Mouse (Mus musculus): ENCODE results near the gene Ubqln4. TPM values are rescaled to one million over a fixed set of nuclear protein-coding genes. Genes with fewer than 3 reads are reported as not detected.

Ubqln4 gene
- polyA plus RNA-seq, 1 experiment = 50.4 TPM

DNA sequence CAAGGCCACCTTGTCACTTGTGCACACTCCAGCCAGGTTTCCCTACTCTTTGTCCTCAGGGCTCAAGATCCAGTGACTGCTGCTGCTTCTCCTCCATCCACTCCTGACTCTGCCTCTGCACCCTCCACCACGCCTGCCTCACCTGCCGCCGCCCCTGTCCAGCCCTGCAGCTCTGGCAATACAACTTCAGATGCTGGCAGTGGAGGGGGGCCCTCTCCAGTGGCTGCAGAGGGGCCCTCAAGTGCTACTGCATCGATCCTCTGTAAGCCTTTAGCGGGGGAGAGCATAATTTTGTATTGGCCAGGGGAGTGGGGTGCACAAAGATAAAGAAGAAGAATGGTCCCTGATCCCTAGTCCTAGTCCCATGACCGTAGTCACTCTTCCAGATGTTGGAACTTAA lies 2.2 kb downstream of the Ubqln4 start:
- TF ChIP-seq CTCF (IDR thresholded peaks at IDR 0.05; ENCODE audit: borderline replicate concordance, insufficient read depth, low read length) (no peak), POLR2A (IDR thresholded peaks at IDR 0.05; ENCODE audit: low read depth, low read length) (no peak)
- no peak overlapping the region for H3K4me3 ChIP-seq (ENCODE audit: insufficient read depth, low read length)
- H3K4me1 ChIP-seq (ENCODE audit: control insufficient read depth, insufficient read depth, low read length) = no peaks in the 10 kb centered on the region
- H3K27ac ChIP-seq (ENCODE audit: insufficient read depth, low read length) = no peak overlapping the region

DNA sequence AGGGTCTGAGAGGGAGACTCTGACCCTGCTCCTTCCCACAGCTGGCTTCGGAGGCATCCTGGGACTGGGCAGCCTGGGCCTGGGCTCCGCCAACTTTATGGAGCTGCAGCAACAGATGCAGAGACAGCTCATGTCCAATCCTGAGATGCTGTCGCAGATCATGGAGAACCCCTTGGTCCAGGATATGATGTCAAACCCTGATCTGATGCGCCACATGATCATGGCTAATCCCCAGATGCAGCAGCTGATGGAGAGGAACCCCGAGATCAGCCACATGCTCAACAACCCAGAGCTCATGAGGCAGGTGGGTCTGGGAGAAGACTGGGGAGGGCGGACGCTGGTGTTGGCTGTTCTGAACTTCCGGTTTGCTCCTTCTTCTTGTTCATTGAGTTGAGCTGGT lies 3.1 kb downstream of the Ubqln4 start:
- no peak overlapping the region for H3K4me3 ChIP-seq (ENCODE audit: insufficient read depth, low read length)
- TF ChIP-seq CTCF (IDR thresholded peaks at IDR 0.05; ENCODE audit: borderline replicate concordance, insufficient read depth, low read length) (no peak), POLR2A (IDR thresholded peaks at IDR 0.05; ENCODE audit: low read depth, low read length) (no peak)
- no peaks in the 10 kb centered on the region for H3K4me1 ChIP-seq (ENCODE audit: control insufficient read depth, insufficient read depth, low read length)
- H3K27ac ChIP-seq (ENCODE audit: insufficient read depth, low read length) = no peak overlapping the region

DNA sequence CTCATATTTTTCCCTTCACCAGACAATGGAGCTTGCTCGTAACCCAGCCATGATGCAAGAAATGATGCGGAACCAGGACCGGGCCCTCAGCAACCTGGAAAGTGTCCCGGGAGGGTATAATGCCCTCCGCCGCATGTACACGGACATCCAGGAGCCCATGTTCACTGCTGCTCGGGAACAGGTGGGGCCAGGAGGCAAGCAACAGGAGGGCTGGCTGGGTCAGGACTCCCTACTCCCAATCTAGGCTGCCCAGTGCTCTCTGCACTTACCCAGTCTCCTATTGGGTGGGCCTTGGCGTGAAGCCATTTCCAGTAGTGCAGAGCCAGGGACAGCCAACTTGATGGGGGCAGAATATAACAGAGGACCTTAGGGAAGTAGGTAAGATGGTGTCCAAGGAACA lies 6.0 kb downstream of the Ubqln4 start:
- no peak overlapping the region for H3K4me3 ChIP-seq (ENCODE audit: insufficient read depth, low read length)
- no peak overlapping the region for H3K27ac ChIP-seq (ENCODE audit: insufficient read depth, low read length)
- TF ChIP-seq CTCF (IDR thresholded peaks at IDR 0.05; ENCODE audit: borderline replicate concordance, insufficient read depth, low read length) = no peak
- no peak for TF ChIP-seq POLR2A (IDR thresholded peaks at IDR 0.05; ENCODE audit: low read depth, low read length)
- no peaks in the 10 kb centered on the region; the same call in 1 of the 2 replicates for H3K4me1 ChIP-seq (ENCODE audit: control insufficient read depth, insufficient read depth, low read length)

DNA sequence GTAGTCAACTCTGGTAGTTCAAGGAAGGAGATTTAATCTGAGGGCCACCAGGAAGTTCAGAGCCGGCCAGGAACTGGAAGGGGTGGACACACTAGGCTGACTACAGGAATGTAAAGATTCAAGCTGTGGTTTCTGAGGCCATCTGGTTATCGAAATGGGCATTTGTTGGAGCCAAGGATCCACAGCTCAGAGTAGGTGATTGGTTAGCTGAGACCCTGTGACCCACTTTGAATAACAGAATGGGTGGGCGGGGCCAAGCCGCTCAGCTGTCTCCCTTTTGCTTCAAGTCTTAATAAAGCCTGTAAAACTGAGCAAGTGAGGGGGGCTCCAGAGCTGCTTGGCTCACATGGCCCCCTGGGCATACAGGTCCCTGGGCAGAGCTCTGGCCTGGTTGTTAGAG lies 8.4 kb downstream of the Ubqln4 start:
- no peak for TF ChIP-seq CTCF (IDR thresholded peaks at IDR 0.05; ENCODE audit: borderline replicate concordance, insufficient read depth, low read length)
- TF ChIP-seq POLR2A (IDR thresholded peaks at IDR 0.05; ENCODE audit: low read depth, low read length) = no peak
- Histone ChIP-seq H3K27ac (ENCODE audit: insufficient read depth, low read length) (no peak overlapping the region), H3K4me3 (ENCODE audit: insufficient read depth, low read length) (no peak overlapping the region), H3K4me1 (ENCODE audit: control insufficient read depth, insufficient read depth, low read length) (no peaks in the 10 kb centered on the region; the same call in 1 of the 2 replicates)

DNA sequence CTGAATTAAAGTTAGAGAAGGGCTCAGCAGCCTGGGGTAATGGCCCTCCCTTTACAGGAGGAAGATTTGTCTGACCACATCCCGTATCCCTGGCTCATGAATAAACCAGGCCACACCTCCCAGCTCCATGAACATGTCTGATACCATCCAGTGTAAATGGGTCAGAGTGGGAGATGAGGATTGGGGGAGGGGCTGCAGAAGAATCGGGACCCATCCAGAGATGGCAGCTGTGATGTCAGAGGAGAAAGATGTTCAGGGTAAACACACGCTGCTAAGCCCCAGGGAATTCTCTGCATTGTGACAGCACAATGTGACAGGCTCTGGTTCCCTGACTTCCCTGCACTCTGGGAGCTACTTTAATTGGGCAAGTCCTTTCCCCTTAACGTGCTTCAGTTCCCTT lies 9.9 kb downstream of the Ubqln4 start:
- Histone ChIP-seq H3K4me1 (ENCODE audit: control insufficient read depth, insufficient read depth, low read length) (no peaks in the 10 kb centered on the region; the same call in 1 of the 2 replicates), H3K27ac (ENCODE audit: insufficient read depth, low read length) (no peak overlapping the region), H3K4me3 (ENCODE audit: insufficient read depth, low read length) (no peak overlapping the region)
- no peak for TF ChIP-seq POLR2A (IDR thresholded peaks at IDR 0.05; ENCODE audit: low read depth, low read length)
- no peak for TF ChIP-seq CTCF (IDR thresholded peaks at IDR 0.05; ENCODE audit: borderline replicate concordance, insufficient read depth, low read length)

DNA sequence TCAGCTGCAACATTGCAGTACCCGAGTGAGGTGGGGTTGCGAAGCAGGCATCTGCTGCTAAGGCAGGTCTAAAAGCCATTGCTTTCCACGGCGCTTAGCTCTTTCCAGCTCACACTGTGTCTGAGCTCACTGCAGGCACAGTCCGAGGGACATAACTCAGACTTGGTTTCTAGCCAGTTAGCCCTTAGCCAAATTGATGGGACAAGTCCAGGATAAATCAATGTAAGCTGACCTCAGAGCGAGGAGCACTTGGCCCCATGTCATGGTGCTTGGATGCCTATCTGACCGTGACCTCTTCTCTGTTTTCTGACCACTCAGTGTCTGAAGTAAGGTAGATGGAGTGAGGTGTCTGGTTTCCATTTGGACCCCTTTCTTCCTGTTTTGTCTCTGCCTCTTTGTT lies 10.4 kb downstream of the Ubqln4 start:
- H3K27ac ChIP-seq (ENCODE audit: insufficient read depth, low read length) = no peak overlapping the region
- TF ChIP-seq POLR2A (IDR thresholded peaks at IDR 0.05; ENCODE audit: low read depth, low read length) (no peak), CTCF (IDR thresholded peaks at IDR 0.05; ENCODE audit: borderline replicate concordance, insufficient read depth, low read length) (no peak)
- no peak overlapping the region for H3K4me3 ChIP-seq (ENCODE audit: insufficient read depth, low read length)
- no peaks in the 10 kb centered on the region; the same call in 1 of the 2 replicates for H3K4me1 ChIP-seq (ENCODE audit: control insufficient read depth, insufficient read depth, low read length)

DNA sequence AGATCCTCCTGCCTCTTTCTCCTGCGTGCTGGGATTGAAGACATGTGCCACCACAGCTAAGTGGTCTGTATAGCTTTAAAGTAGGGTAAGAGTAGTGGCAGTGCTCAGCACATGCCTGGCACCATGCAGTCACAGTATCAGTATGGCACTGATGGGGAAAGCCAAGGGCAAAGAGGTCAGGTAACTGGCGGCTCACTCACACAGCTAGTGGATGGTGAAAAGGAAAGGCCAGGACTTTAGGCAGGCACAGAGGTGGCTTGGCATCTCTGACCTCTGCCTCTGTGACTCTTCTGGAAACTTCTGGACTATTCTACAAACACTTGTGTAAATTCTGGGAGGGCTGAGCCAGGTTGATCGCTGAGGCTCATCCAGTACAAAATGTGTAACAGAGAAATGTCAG lies 12.6 kb downstream of the Ubqln4 start:
- no peak overlapping the region for H3K27ac ChIP-seq (ENCODE audit: insufficient read depth, low read length)
- no peak for TF ChIP-seq POLR2A (IDR thresholded peaks at IDR 0.05; ENCODE audit: low read depth, low read length)

DNA sequence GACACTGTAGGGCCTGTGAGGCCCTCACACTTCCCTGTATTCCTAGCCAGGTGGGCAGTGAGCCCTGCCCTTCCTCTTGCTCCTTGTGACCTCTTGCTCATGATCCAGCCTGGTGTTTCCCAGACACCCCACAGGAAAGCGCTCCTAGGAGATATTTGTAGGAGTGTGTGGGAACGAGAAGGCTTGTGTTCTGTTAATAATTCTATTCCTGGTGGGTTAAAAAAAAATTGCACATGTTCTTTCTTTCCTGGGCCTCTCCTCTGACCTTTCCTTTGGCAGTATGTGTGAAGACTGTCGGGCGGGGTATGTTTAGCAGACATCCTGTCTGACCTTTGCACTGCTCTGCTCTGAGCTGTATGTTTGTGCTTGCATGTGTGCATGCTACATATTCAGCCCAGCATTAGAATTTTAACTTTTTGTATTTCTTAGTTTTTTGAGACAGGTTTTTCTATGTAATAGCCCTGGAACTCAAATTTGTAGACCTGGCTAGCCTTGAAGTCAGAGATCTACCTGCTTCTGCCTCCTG lies 13.0 kb downstream of the Ubqln4 start:
- H3K4me3 ChIP-seq (ENCODE audit: insufficient read depth, low read length) = no peak overlapping the region
- no peak for TF ChIP-seq POLR2A (IDR thresholded peaks at IDR 0.05; ENCODE audit: low read depth, low read length)
- no peak for TF ChIP-seq CTCF (IDR thresholded peaks at IDR 0.05; ENCODE audit: borderline replicate concordance, insufficient read depth, low read length)
- H3K4me1 ChIP-seq (ENCODE audit: control insufficient read depth, insufficient read depth, low read length) = no peaks in the 10 kb centered on the region; the same call in 1 of the 2 replicates
- no peak overlapping the region for H3K27ac ChIP-seq (ENCODE audit: insufficient read depth, low read length)

More for the DNA sequence above, 12.6 kb downstream of the Ubqln4 start:
- no peaks in the 10 kb centered on the region; the same call in 1 of the 2 replicates for H3K4me1 ChIP-seq (ENCODE audit: control insufficient read depth, insufficient read depth, low read length)
- no peak overlapping the region for H3K4me3 ChIP-seq (ENCODE audit: insufficient read depth, low read length)

DNA sequence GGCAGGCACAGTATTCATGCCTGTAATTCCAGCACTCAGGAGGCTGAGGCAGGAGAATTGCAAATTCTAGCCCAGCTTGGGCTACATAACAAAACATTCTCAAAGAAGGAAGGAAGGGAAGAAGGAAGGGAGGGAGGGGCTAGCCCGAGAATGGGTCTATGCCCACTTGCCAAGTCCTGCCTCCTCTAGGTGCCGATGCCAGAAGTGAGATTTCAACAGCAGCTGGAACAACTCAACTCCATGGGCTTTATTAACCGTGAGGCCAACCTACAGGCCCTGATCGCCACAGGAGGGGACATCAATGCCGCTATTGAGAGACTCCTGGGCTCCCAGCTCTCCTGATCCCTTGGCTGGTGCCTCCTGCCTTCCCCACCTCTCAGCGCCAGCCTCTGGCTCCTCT lies 14.3 kb downstream of the Ubqln4 start:
- Histone ChIP-seq H3K4me3 (ENCODE audit: insufficient read depth, low read length) (no peak overlapping the region), H3K4me1 (ENCODE audit: control insufficient read depth, insufficient read depth, low read length) (no peaks in the 10 kb centered on the region), H3K27ac (ENCODE audit: insufficient read depth, low read length) (no peak overlapping the region)
- TF ChIP-seq POLR2A (IDR thresholded peaks at IDR 0.05; ENCODE audit: low read depth, low read length) (no peak), CTCF (IDR thresholded peaks at IDR 0.05; ENCODE audit: borderline replicate concordance, insufficient read depth, low read length) (no peak)

DNA sequence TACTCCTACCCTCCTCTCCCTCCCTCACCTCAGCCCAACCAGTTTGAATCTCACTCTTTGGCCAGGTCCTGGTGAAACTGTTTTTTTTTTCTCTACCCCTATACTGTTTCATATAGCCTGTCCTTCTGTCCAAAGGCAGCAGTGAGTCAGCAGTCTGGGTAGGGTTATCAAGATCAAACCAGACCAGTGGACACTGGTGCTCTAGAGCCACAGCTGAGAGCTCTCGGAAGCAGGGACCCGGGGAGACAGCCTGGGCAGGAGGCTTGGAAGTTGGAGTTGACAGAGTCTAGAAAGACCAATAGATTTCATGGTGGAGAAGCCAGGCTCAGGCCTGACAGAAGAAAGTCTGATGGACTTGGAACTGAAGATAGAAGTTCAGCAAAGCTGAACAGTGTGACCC lies 15.1 kb downstream of the Ubqln4 start:
- Histone ChIP-seq H3K4me3 (ENCODE audit: insufficient read depth, low read length) (no peak overlapping the region), H3K27ac (ENCODE audit: insufficient read depth, low read length) (no peak overlapping the region), H3K4me1 (ENCODE audit: control insufficient read depth, insufficient read depth, low read length) (no peaks in the 10 kb centered on the region)
- no peak for TF ChIP-seq POLR2A (IDR thresholded peaks at IDR 0.05; ENCODE audit: low read depth, low read length)
- TF ChIP-seq CTCF (IDR thresholded peaks at IDR 0.05; ENCODE audit: borderline replicate concordance, insufficient read depth, low read length) = no peak

DNA sequence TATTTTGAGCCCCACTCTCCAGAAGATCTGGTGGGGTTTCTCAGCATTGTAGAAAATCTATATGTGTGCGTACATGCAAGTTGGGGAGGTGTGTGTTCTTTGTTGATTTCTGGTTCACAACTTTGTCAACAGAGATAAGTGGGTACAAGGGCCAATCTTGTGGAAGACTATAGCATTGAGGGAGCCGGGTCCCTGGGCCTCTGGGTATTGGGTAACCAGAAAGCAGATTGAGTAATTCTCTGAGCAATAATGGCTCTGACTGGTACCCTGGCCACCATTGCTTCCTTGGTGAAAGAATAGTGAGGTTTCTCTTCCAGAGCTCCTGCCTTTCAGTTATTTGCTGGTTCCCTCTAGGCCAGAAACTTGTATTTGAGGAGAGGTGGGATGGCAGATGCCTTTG lies 15.5 kb downstream of the Ubqln4 start:
- Histone ChIP-seq H3K4me3 (ENCODE audit: insufficient read depth, low read length) (no peak overlapping the region), H3K27ac (ENCODE audit: insufficient read depth, low read length) (no peak overlapping the region), H3K4me1 (ENCODE audit: control insufficient read depth, insufficient read depth, low read length) (no peaks in the 10 kb centered on the region)
- TF ChIP-seq CTCF (IDR thresholded peaks at IDR 0.05; ENCODE audit: borderline replicate concordance, insufficient read depth, low read length) (no peak), POLR2A (IDR thresholded peaks at IDR 0.05; ENCODE audit: low read depth, low read length) (no peak)
